ENCODE assay signal across 26 mouse cellular contexts in genomic region chr13:19668355-19669140, GRCm38 (mm10). TPM values are rescaled to one million over a fixed set of nuclear protein-coding genes. Genes with fewer than 3 reads are reported as not detected.
A peak's percentile ranks its signal among the peaks of the same experiment; 100 is the strongest.
DNase-seq lines count a peak whose midpoint lies in the region; ATAC-seq and TF ChIP-seq lines count a peak whose summit lies in the region.
"Had no signal": no experiment of that assay in that cellular context is flagged by ENCODE, and none has a peak within 500 bp of the region (broad histone marks: within the 10 kb centered on the region; RNA-seq: fewer than 3 reads in every experiment).

No protein-coding gene starts in this region.

- no peak overlapping the region for H3K4me2 ChIP-seq in forebrain, embryonic 12.5 days
- H3K4me2 ChIP-seq in forebrain, embryonic 15.5 days (replicated peaks): no peak overlapping the region
- no peak overlapping the region for H3K4me2 ChIP-seq in forebrain, postnatal 0 days (ENCODE audit: low read depth)
- H3K4me2 ChIP-seq: embryonic facial prominence, embryonic 12.5 days had no signal

- no peaks in the 10 kb centered on the region for H3K27me3 ChIP-seq in forebrain, embryonic 12.5 days
- no peaks in the 10 kb centered on the region for H3K27me3 ChIP-seq in forebrain, embryonic 10.5 days (ENCODE audit: poor library complexity, severe bottlenecking)
- no peaks in the 10 kb centered on the region for H3K27me3 ChIP-seq in forebrain, embryonic 15.5 days
- no peaks in the 10 kb centered on the region for H3K27me3 ChIP-seq in forebrain, postnatal 0 days (ENCODE audit: insufficient read depth, low read length)
- H3K27me3 ChIP-seq: CH12.LX; embryonic facial prominence, embryonic 12.5 days; Patski had no signal

- H3K4me3 ChIP-seq in forebrain, embryonic 12.5 days (replicated peaks): no peak overlapping the region
- no peak overlapping the region for H3K4me3 ChIP-seq in forebrain, embryonic 10.5 days
- no peak overlapping the region for H3K4me3 ChIP-seq in forebrain, embryonic 15.5 days
- H3K4me3 ChIP-seq in forebrain, postnatal 0 days (ENCODE audit: low read depth, low read length): no peak overlapping the region
- H3K4me3 ChIP-seq: embryonic facial prominence, embryonic 10.5 days; embryonic facial prominence, embryonic 12.5 days had no signal

- no peak for TF ChIP-seq POLR2A in brain, embryonic 14.5 days (IDR thresholded peaks at IDR 0.05; ENCODE audit: borderline replicate concordance, extremely low read depth, insufficient read depth, insufficient read length, poor library complexity, severe bottlenecking)

- 53% methylated on average over 4 of the region's 4 CpGs for WGBS in forebrain, embryonic 12.5 days
- WGBS in forebrain, embryonic 10.5 days: 90% methylated on average over 4 of the region's 4 CpGs
- 39% methylated on average over 4 of the region's 4 CpGs for WGBS in forebrain, embryonic 15.5 days
- 34% methylated on average over 4 of the region's 4 CpGs for WGBS in forebrain, postnatal 0 days

- no peaks in the 10 kb centered on the region for H3K9me3 ChIP-seq in forebrain, embryonic 12.5 days
- no peaks in the 10 kb centered on the region for H3K9me3 ChIP-seq in forebrain, embryonic 10.5 days
- no peaks in the 10 kb centered on the region for H3K9me3 ChIP-seq in forebrain, embryonic 15.5 days
- no peaks in the 10 kb centered on the region for H3K9me3 ChIP-seq in forebrain, postnatal 0 days (ENCODE audit: low read length)
- H3K9me3 ChIP-seq: embryonic facial prominence, embryonic 10.5 days; embryonic facial prominence, embryonic 12.5 days; G1E had no signal

- H3K27ac ChIP-seq in forebrain, embryonic 12.5 days: no peak overlapping the region
- no peak overlapping the region for H3K27ac ChIP-seq in forebrain, embryonic 10.5 days
- peak overlapping the region; percentile 70 for H3K27ac ChIP-seq in forebrain, embryonic 15.5 days (replicated peaks)
- no peak overlapping the region for H3K27ac ChIP-seq in forebrain, postnatal 0 days (ENCODE audit: low read depth, low read length)
- H3K27ac ChIP-seq: embryonic facial prominence, embryonic 10.5 days; embryonic facial prominence, embryonic 12.5 days had no signal

- no peak for TF ChIP-seq CTCF in brain, embryonic 14.5 days (IDR thresholded peaks at IDR 0.05; ENCODE audit: borderline replicate concordance, extremely low read depth, insufficient read depth, insufficient read length)
- TF ChIP-seq CTCF in forebrain, postnatal 0 days (IDR thresholded peaks at IDR 0.05; ENCODE audit: low read depth): no peak

- H3K36me3 ChIP-seq in forebrain, embryonic 12.5 days (replicated peaks): no peaks in the 10 kb centered on the region
- H3K36me3 ChIP-seq in forebrain, embryonic 10.5 days (replicated peaks): no peaks in the 10 kb centered on the region
- no peaks in the 10 kb centered on the region for H3K36me3 ChIP-seq in forebrain, embryonic 15.5 days
- H3K36me3 ChIP-seq in forebrain, postnatal 0 days (ENCODE audit: insufficient read depth): no peaks in the 10 kb centered on the region
- H3K36me3 ChIP-seq: embryonic facial prominence, embryonic 10.5 days; embryonic facial prominence, embryonic 12.5 days; G1E had no signal

- no peaks in the 10 kb centered on the region for H3K4me1 ChIP-seq in forebrain, embryonic 12.5 days
- no peaks in the 10 kb centered on the region for H3K4me1 ChIP-seq in forebrain, embryonic 10.5 days
- no peaks in the 10 kb centered on the region; the same call in 1 of the 2 replicates for H3K4me1 ChIP-seq in forebrain, embryonic 15.5 days
- H3K4me1 ChIP-seq in forebrain, postnatal 0 days (ENCODE audit: insufficient read depth): no peaks in the 10 kb centered on the region; the same call in 1 of the 2 replicates
- H3K4me1 ChIP-seq: embryonic facial prominence, embryonic 10.5 days; embryonic facial prominence, embryonic 12.5 days had no signal

- DNase-seq in forebrain, embryonic 10.5 days (ENCODE audit: extremely low spot score, low spot score): no peak
- peak; percentile 61 for DNase-seq in brain, embryonic 14.5 days (ENCODE audit: low read depth)
- no peak for DNase-seq in forebrain, postnatal 0 days
- no peak for DNase-seq in urinary bladder, postnatal 25 days (ENCODE audit: low spot score)
- DNase-seq in liver: no peak
- DNase-seq: adrenal gland, adult 8-10 months; adrenal gland, postnatal 14 days; adrenal gland, postnatal 36 days; B cell, adult 2 months; cerebellum, adult 11 months; cerebellum, adult 18-20 months; cerebellum, adult 8-10 months; cerebellum, adult 9-11 months; cerebellum, postnatal 14 days had no signal

- no peak overlapping the region for H3K9ac ChIP-seq in forebrain, embryonic 12.5 days
- H3K9ac ChIP-seq in forebrain, embryonic 15.5 days (replicated peaks): no peak overlapping the region
- H3K9ac ChIP-seq in forebrain, postnatal 0 days: no peak overlapping the region
- H3K9ac ChIP-seq: embryonic facial prominence, embryonic 12.5 days had no signal

- peak; percentile 63 for ATAC-seq in forebrain, embryonic 12.5 days (ENCODE audit: low FRiP score)
- peak; percentile 67 for ATAC-seq in forebrain, embryonic 15.5 days (replicated peaks)
- ATAC-seq in forebrain, postnatal 0 days: peak; percentile 61
- ATAC-seq: activated CD4-positive, CD25-positive, alpha-beta regulatory T cell, adult 4 months; CD4-positive, CD25-positive, alpha-beta regulatory T cell, adult 4 months; Patski had no signal

RNA-seq across cellular contexts. Expression of gene Nme8, which starts 29.0 kb away (rescaled TPM):
- polyA plus RNA-seq in forebrain, embryonic 12.5 days (2016; fragmentation: Nextera tagmentation; extraction: Ambion mirVana): not detected in 2 replicates
- polyA plus RNA-seq in forebrain, embryonic 10.5 days (2016; fragmentation: Nextera tagmentation; extraction: Ambion mirVana): not detected in 2 replicates
- 0.07 TPM in 1 of 2 replicates, not detected in the other for polyA plus RNA-seq in brain, embryonic 14.5 days (2012; rRNA removed)
- polyA plus RNA-seq in forebrain, embryonic 15.5 days (2015; fragmentation: Nextera tagmentation; extraction: Ambion mirVana): not detected in 2 replicates
- not detected in 2 replicates for total RNA-seq in forebrain, postnatal 0 days (2014; rRNA removed)
- not detected in 2 replicates for polyA plus RNA-seq in forebrain, postnatal 0 days (2015; fragmentation: Nextera tagmentation; extraction: Ambion mirVana)
- total RNA-seq: adrenal gland, adult 18-20 months; adrenal gland, adult 8-10 months; adrenal gland, postnatal 14 days; adrenal gland, postnatal 36 days; CH12.LX had no signal
- polyA plus RNA-seq: activated CD4-positive, CD25-positive, alpha-beta regulatory T cell, adult 4 months; CD4-positive, CD25-positive, alpha-beta regulatory T cell, adult 4 months; cortical plate, adult 2 months; embryonic facial prominence, embryonic 10.5 days; embryonic facial prominence, embryonic 12.5 days; embryonic facial prominence, embryonic 14.5 days; G1E; Patski had no signal

RNA-seq across cellular contexts. Expression of gene Sfrp4, which starts 45.6 kb away (rescaled TPM):
- 2.6 and 3.0 TPM in 2 replicates for polyA plus RNA-seq in forebrain, embryonic 12.5 days (2016; fragmentation: Nextera tagmentation; extraction: Ambion mirVana)
- 1.4 and 1.7 TPM in 2 replicates for polyA plus RNA-seq in forebrain, embryonic 10.5 days (2016; fragmentation: Nextera tagmentation; extraction: Ambion mirVana)
- 3.2 and 3.4 TPM in 2 replicates for polyA plus RNA-seq in brain, embryonic 14.5 days (2012; rRNA removed)
- 2.0 and 2.8 TPM in 2 replicates for polyA plus RNA-seq in forebrain, embryonic 15.5 days (2015; fragmentation: Nextera tagmentation; extraction: Ambion mirVana)
- total RNA-seq in forebrain, postnatal 0 days (2014; rRNA removed): 1.7 and 2.2 TPM in 2 replicates
- 1.5 and 3.0 TPM in 2 replicates for polyA plus RNA-seq in forebrain, postnatal 0 days (2015; fragmentation: Nextera tagmentation; extraction: Ambion mirVana)
- total RNA-seq: CH12.LX had no signal
- polyA plus RNA-seq: activated CD4-positive, CD25-positive, alpha-beta regulatory T cell, adult 4 months; CD4-positive, CD25-positive, alpha-beta regulatory T cell, adult 4 months; G1E had no signal

RNA-seq across cellular contexts. Expression of gene Epdr1, which starts 48.8 kb away (rescaled TPM):
- polyA plus RNA-seq in forebrain, embryonic 12.5 days (2016; fragmentation: Nextera tagmentation; extraction: Ambion mirVana): 29.1 and 29.2 TPM in 2 replicates
- 20.8 and 21.1 TPM in 2 replicates for polyA plus RNA-seq in forebrain, embryonic 10.5 days (2016; fragmentation: Nextera tagmentation; extraction: Ambion mirVana)
- 15.5 and 19.3 TPM in 2 replicates for polyA plus RNA-seq in brain, embryonic 14.5 days (2012; rRNA removed)
- 24.5 and 25.1 TPM in 2 replicates for polyA plus RNA-seq in forebrain, embryonic 15.5 days (2015; fragmentation: Nextera tagmentation; extraction: Ambion mirVana)
- total RNA-seq in forebrain, postnatal 0 days (2014; rRNA removed): 29.6 and 29.8 TPM in 2 replicates
- polyA plus RNA-seq in forebrain, postnatal 0 days (2015; fragmentation: Nextera tagmentation; extraction: Ambion mirVana): 29.1 and 34.4 TPM in 2 replicates
- polyA plus RNA-seq: G1E had no signal
